Mouse (Mus musculus): Measurements from ENCODE around the gene Olfr59. TPM values are rescaled to one million over a fixed set of nuclear protein-coding genes. Genes with fewer than 3 reads are reported as not detected.

The Olfr59 gene
- total RNA-seq (2021), result not detected
- long read RNA-seq, experiment 1, result 0 reads
- long read RNA-seq, experiment 2, result 0 reads

DNA sequence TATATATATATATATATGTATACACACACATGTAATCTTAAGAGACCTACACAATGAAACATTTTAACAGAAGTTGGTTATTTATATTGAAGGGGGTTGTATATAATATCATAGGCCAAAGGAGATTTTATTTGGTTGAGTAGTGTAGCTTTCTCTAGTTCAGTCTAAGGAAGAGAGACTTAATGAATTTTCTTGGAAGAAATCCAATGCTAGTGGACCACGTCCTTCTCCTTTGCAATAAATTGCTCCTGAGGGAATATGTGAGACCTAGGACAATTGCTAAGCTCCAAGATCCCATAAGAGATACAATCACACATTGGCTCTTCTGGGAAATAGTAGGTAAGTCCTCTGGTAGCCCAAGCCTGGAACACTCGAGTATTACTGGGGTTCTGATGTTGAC lies at the start of gene Olfr59:
TSS of gene Olfr59 (plus strand) at position 301 of the 400 bp plus-strand sequence.
- DNase-seq, result no peak
- intact Hi-C loops (cut with DNase I), result no loop called here

GRCm38 (mm10) chr11:74241201-74241600 lies 42.3 kb upstream of the Olfr59 start:
- no peak for DNase-seq
- intact Hi-C loops (cut with DNase I), result no loop called here

- intact Hi-C loops (cut with DNase I), result no loop called here
- DNase-seq, result no peak
These were observed 24.0 kb upstream of the Olfr59 start, which contains the start of gene Olfr406 for GRCm38 (mm10) chr11:74259508-74259907. Gene Olfr406, plus strand, starts transcription at chr11:74259808.

DNA sequence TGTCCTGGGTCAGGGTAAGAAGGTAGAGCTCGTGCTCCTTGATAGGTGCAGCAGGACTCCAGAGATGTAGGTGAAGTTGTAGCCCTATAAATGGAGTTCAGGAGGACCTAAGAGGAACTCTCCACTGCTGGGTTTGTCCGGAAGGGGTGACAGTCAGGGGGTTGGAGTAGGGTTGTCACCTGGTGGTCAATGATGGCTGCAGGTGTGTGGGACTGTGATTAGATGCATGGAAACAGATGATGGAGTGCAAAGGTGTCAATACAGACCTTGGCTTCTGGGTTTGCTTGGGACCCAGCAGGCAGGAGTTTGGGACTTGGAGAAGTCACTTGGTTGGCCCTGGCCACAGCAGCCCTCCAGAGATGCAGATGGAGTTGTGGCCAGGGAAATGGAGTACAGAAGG lies 3.7 kb downstream of the Olfr59 start:
- intact Hi-C loops (cut with DNase I), result no loop called here
- no peak for DNase-seq

DNA sequence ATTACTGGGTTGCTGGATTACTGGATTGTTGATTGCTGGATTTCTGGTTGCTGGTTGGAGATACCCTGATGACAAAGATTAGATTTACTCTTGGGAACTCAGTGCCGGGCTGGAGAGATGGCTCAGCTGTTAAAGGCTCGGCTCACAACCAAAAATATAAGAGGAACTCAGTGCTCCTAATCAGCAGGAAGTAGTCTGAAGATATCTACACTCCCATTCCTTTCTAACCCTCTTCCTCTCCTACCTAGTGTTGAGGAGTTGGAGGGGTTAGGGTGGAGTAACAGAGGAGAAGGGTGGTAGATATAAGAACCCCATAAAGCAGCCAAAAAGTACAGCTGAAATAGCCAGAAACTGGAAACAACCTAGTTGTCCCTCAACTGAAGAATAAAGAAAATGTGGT lies 42.5 kb downstream of the Olfr59 start:
- intact Hi-C loops (cut with DNase I), result no loop called here
- DNase-seq, result no peak

- no peak for DNase-seq
- intact Hi-C loops (cut with DNase I), result no loop called here
These were observed 45.2 kb downstream of the Olfr59 start for GRCm38 (mm10) chr11:74328781-74329180.

DNA sequence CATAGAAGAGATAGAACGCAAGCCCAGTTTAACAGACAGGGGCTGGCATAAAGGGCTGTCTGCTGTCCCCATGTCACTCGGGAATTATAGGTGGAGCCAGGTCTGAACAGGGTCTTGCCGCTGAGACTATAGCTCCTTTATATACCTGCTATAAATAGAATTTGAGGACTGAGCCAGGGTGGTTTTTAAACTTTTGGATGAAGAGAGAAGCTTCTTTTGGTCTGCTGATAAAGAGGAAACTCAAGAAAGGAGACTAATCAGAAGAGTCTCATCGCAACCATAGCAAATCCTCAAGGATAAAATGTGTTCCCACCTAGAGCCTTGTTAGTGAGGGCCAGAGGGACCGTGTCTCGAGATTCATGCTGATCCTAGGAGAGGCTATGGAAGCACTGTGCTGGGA lies 54.4 kb downstream of the Olfr59 start, which contains the start of gene Olfr410:
TSS of gene Olfr410 (minus strand) at position 101 of the 400 bp plus-strand sequence.
- intact Hi-C loops (cut with DNase I), result no loop called here
- DNase-seq, result no peak

Other genes starting within 250 kb of the Olfr59 start
- not detected for gene Olfr139, start 227.2 kb upstream of the Olfr59 start, total RNA-seq (2021)
- not detected for gene Olfr399, start 227.1 kb upstream of the Olfr59 start, total RNA-seq (2021)
- gene Zfp616, start 213.8 kb upstream of the Olfr59 start, total RNA-seq (2021), result not detected
- gene Olfr401, start 170.0 kb upstream of the Olfr59 start, total RNA-seq (2021), result not detected
- not detected for gene Olfr402, start 130.2 kb upstream of the Olfr59 start, total RNA-seq (2021)
- gene Olfr403, start 97.5 kb upstream of the Olfr59 start, total RNA-seq (2021), result not detected
- not detected for gene Olfr43, start 72.4 kb upstream of the Olfr59 start, total RNA-seq (2021)
- not detected for gene Olfr406, start 23.9 kb upstream of the Olfr59 start, total RNA-seq (2021)
- not detected for gene Olfr410, start 54.3 kb downstream of the Olfr59 start, total RNA-seq (2021)
- not detected for gene Olfr411, start 68.9 kb downstream of the Olfr59 start, total RNA-seq (2021)
- gene Olfr412, start 78.3 kb downstream of the Olfr59 start, total RNA-seq (2021), result not detected

Data from gastrocnemius, postnatal 36 days (tissue).